Mouse (Mus musculus): Measurements from ENCODE around the gene Kcnj12. TPM values are rescaled to one million over a fixed set of nuclear protein-coding genes. Genes with fewer than 3 reads are reported as not detected.

The Kcnj12 gene
- polyA plus RNA-seq, 1 experiment from 2014 or later, result 0.28 TPM

- H3K9me3 ChIP-seq (replicated peaks), result no peaks in the 10 kb centered on the region
- H3K27ac ChIP-seq, result no peak overlapping the region
- no peak for ATAC-seq
- H3K4me1 ChIP-seq, result peaks cover 6% of the 10 kb centered on the region; the same call in 1 of the 2 replicates
- H3K4me3 ChIP-seq, result no peak overlapping the region
- peaks cover 29% of the 10 kb centered on the region for H3K27me3 ChIP-seq
- 78% methylated on average over 11 of the region's 11 CpGs for WGBS
- H3K4me2 ChIP-seq, result no peak overlapping the region
- H3K9ac ChIP-seq, result no peak overlapping the region
- H3K36me3 ChIP-seq (ENCODE audit: poor library complexity, severe bottlenecking), result no peaks in the 10 kb centered on the region
Measured at GRCm38 (mm10) chr11:61028211-61028950, 6.0 kb downstream of the Kcnj12 start.

GRCm38 (mm10) chr11:61029116-61029740, 6.9 kb downstream of the Kcnj12 start:
- Histone ChIP-seq H3K27ac (no peak overlapping the region), H3K4me3 (no peak overlapping the region), H3K4me1 (peaks cover 6% of the 10 kb centered on the region; the same call in 1 of the 2 replicates), H3K4me2 (no peak overlapping the region), H3K9ac (no peak overlapping the region), H3K27me3 (peaks cover 21% of the 10 kb centered on the region), H3K9me3 (replicated peaks) (no peaks in the 10 kb centered on the region), H3K36me3 (ENCODE audit: poor library complexity, severe bottlenecking) (no peaks in the 10 kb centered on the region)
- no peak for ATAC-seq
- WGBS, result 62% methylated on average over 4 of the region's 4 CpGs

- Histone ChIP-seq H3K9me3 (replicated peaks) (no peaks in the 10 kb centered on the region), H3K9ac (no peak overlapping the region), H3K27ac (no peak overlapping the region), H3K4me1 (peaks cover 6% of the 10 kb centered on the region; the same call in 1 of the 2 replicates), H3K4me3 (no peak overlapping the region), H3K27me3 (peaks cover 13% of the 10 kb centered on the region), H3K36me3 (ENCODE audit: poor library complexity, severe bottlenecking) (no peaks in the 10 kb centered on the region), H3K4me2 (no peak overlapping the region)
- WGBS, result 91% methylated on average over 7 of the region's 7 CpGs
- no peak for ATAC-seq
Measured at GRCm38 (mm10) chr11:61029864-61030595, 7.7 kb downstream of the Kcnj12 start.

GRCm38 (mm10) chr11:61031137-61031536, 8.8 kb downstream of the Kcnj12 start:
- 0 out of 2 replicates have a peak, but pooled peaks cover 2% of the 10 kb centered on the region for H3K27me3 ChIP-seq
- H3K9ac ChIP-seq, result no peak overlapping the region
- H3K9me3 ChIP-seq (replicated peaks), result no peaks in the 10 kb centered on the region
- no peak for ATAC-seq
- no peak overlapping the region for H3K4me2 ChIP-seq
- no peak overlapping the region for H3K27ac ChIP-seq
- H3K4me1 ChIP-seq, result peaks cover 6% of the 10 kb centered on the region; the same call in 1 of the 2 replicates
- H3K4me3 ChIP-seq, result no peak overlapping the region
- 88% methylated on average over 7 of the region's 7 CpGs for WGBS
- no peaks in the 10 kb centered on the region for H3K36me3 ChIP-seq (ENCODE audit: poor library complexity, severe bottlenecking)

GRCm38 (mm10) chr11:61031658-61032445, 9.5 kb downstream of the Kcnj12 start:
- no peaks in the 10 kb centered on the region for H3K36me3 ChIP-seq (ENCODE audit: poor library complexity, severe bottlenecking)
- no peaks in the 10 kb centered on the region for H3K9me3 ChIP-seq (replicated peaks)
- H3K9ac ChIP-seq, result no peak overlapping the region
- WGBS, result 81% methylated on average over 5 of the region's 5 CpGs
- H3K4me1 ChIP-seq, result peaks cover 5% of the 10 kb centered on the region; the same call in 1 of the 2 replicates
- no peak overlapping the region for H3K4me3 ChIP-seq
- no peak overlapping the region for H3K27ac ChIP-seq
- no peak overlapping the region for H3K4me2 ChIP-seq
- H3K27me3 ChIP-seq, result 0 out of 2 replicates have a peak, but pooled peaks cover 2% of the 10 kb centered on the region
- no peak for ATAC-seq

- Histone ChIP-seq H3K9ac (no peak overlapping the region), H3K4me1 (no peaks in the 10 kb centered on the region), H3K27ac (no peak overlapping the region), H3K27me3 (0 out of 2 replicates have a peak, but pooled peaks cover 2% of the 10 kb centered on the region), H3K9me3 (replicated peaks) (no peaks in the 10 kb centered on the region), H3K4me2 (no peak overlapping the region), H3K4me3 (no peak overlapping the region), H3K36me3 (ENCODE audit: poor library complexity, severe bottlenecking) (no peaks in the 10 kb centered on the region)
- ATAC-seq, result no peak
- 88% methylated on average over 7 of the region's 7 CpGs for WGBS
Measured at GRCm38 (mm10) chr11:61032481-61032880, 10.1 kb downstream of the Kcnj12 start.

- WGBS, result 83% methylated on average over 5 of the region's 5 CpGs
- H3K4me3 ChIP-seq, result no peak overlapping the region
- H3K27me3 ChIP-seq, result 0 out of 2 replicates have a peak, but pooled peaks cover 2% of the 10 kb centered on the region
- no peaks in the 10 kb centered on the region for H3K36me3 ChIP-seq (ENCODE audit: poor library complexity, severe bottlenecking)
- H3K4me2 ChIP-seq, result no peak overlapping the region
- no peak for ATAC-seq
- no peaks in the 10 kb centered on the region for H3K9me3 ChIP-seq (replicated peaks)
- no peak overlapping the region for H3K27ac ChIP-seq
- no peaks in the 10 kb centered on the region for H3K4me1 ChIP-seq
- no peak overlapping the region for H3K9ac ChIP-seq
Measured at GRCm38 (mm10) chr11:61033160-61033559, 10.8 kb downstream of the Kcnj12 start.

GRCm38 (mm10) chr11:61036639-61037038, 14.3 kb downstream of the Kcnj12 start:
- no peak overlapping the region for H3K4me3 ChIP-seq
- no peak overlapping the region for H3K27ac ChIP-seq
- no peak overlapping the region for H3K9ac ChIP-seq
- H3K4me1 ChIP-seq, result no peaks in the 10 kb centered on the region
- no peaks in the 10 kb centered on the region for H3K9me3 ChIP-seq (replicated peaks)
- H3K36me3 ChIP-seq (ENCODE audit: poor library complexity, severe bottlenecking), result no peaks in the 10 kb centered on the region
- 0 out of 2 replicates have a peak, but pooled peaks cover 2% of the 10 kb centered on the region for H3K27me3 ChIP-seq
- 95% methylated on average over 9 of the region's 9 CpGs for WGBS
- no peak for ATAC-seq
- no peak overlapping the region for H3K4me2 ChIP-seq

- no peak overlapping the region for H3K4me2 ChIP-seq
- ATAC-seq, result no peak
Measured at GRCm38 (mm10) chr11:61038277-61038782, 16.0 kb downstream of the Kcnj12 start.

GRCm38 (mm10) chr11:61040856-61041652, 18.7 kb downstream of the Kcnj12 start:
- H3K36me3 ChIP-seq (ENCODE audit: poor library complexity, severe bottlenecking), result no peaks in the 10 kb centered on the region
- H3K4me1 ChIP-seq, result 0 out of 2 replicates have a peak, but pooled peaks cover 8% of the 10 kb centered on the region
- no peak overlapping the region for H3K4me3 ChIP-seq
- H3K4me2 ChIP-seq, result no peak overlapping the region
- no peaks in the 10 kb centered on the region for H3K27me3 ChIP-seq
- H3K27ac ChIP-seq, result no peak overlapping the region
- no peak overlapping the region for H3K9ac ChIP-seq
- 85% methylated on average over 11 of the region's 11 CpGs for WGBS
- no peaks in the 10 kb centered on the region for H3K9me3 ChIP-seq (replicated peaks)
- no peak for ATAC-seq

More at GRCm38 (mm10) chr11:61038277-61038782, 16.0 kb downstream of the Kcnj12 start:
- no peak overlapping the region for H3K9ac ChIP-seq
- 77% methylated on average over 9 of the region's 9 CpGs for WGBS
- no peaks in the 10 kb centered on the region for H3K36me3 ChIP-seq (ENCODE audit: poor library complexity, severe bottlenecking)
- H3K27me3 ChIP-seq, result no peaks in the 10 kb centered on the region
- H3K9me3 ChIP-seq (replicated peaks), result no peaks in the 10 kb centered on the region
- H3K4me1 ChIP-seq, result 0 out of 2 replicates have a peak, but pooled peaks cover 8% of the 10 kb centered on the region
- no peak overlapping the region for H3K27ac ChIP-seq
- H3K4me3 ChIP-seq, result no peak overlapping the region

Data from forebrain, embryonic 13.5 days (tissue).